Mouse (Mus musculus): ENCODE measurements around the gene Dgkz. TPM values are rescaled to one million over a fixed set of nuclear protein-coding genes. Genes with fewer than 3 reads are reported as not detected.

The Dgkz gene
- total RNA-seq, 1 experiment = 47.0 TPM

DNA sequence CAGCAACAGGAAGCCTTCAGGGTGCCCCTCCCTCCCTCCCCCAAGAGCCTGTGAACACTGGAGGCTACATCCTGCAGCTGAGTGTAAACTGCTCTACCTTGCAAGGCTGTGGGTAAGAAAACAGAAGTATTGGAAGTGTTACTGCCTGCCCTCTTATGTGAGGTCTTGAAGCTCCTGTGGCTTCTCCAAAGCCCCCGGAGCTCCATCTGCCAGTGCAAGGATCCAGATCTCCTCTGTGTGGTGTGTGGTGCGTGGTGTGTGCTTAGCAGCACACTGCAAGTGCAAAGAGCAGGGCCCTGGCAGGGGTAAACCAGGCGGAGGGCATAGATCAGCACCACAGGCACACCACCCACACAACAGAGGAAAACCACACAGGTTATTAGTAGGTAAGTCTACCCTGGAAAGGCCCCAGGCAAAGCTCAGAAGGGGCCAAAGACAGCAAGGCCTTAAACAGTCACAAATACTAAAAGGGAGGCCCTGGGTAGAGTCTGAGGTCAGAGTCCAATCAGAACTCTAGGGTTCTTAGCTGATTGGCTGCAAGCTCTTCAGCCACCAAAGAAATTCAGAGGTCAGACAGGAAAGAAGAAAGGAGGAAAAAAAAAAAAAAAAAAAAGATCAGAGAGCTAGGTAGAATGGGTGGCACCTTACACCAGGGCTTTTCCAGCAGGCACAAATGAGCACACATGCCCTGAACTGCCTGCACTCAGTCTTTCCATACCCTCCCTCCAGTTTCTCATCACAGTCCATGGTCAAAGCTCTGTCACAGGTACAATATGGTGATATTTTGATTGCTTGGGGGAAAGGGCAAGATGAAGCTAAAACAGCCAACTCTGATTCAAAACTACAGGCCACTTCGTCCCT is 13.5 kb downstream of the Dgkz start:
- H3K9ac ChIP-seq (ENCODE audit: insufficient read depth, low read depth, low read length, poor library complexity, severe bottlenecking) = peak overlapping the region; percentile 78; the same call in 1 of the 2 replicates
- peaks cover 5% of the 10 kb centered on the region; the same call in 1 of the 2 replicates for H3K36me3 ChIP-seq (ENCODE audit: control insufficient read depth, insufficient read depth, low read length, poor library complexity, severe bottlenecking)
- TF ChIP-seq HCFC1 (IDR thresholded peaks at IDR 0.05; ENCODE audit: borderline replicate concordance, insufficient read depth, low read length) (no peak), MAFK (IDR thresholded peaks at IDR 0.05; ENCODE audit: insufficient read depth, low read depth, low read length) (no peak), ZC3H11A (IDR thresholded peaks at IDR 0.05; ENCODE audit: borderline replicate concordance, low read depth, low read length) (no peak), CHD2 (IDR thresholded peaks at IDR 0.05; ENCODE audit: low read depth, low read length) (no peak), ZNF384 (IDR thresholded peaks at IDR 0.05; ENCODE audit: low read depth, low read length) (no peak)
- peaks cover 6 to 46% of the 10 kb centered on the region in 2 experiments; a peak in 3 of 4 replicates for H3K4me1 ChIP-seq (ENCODE audit: control insufficient read depth in 2 of 2, insufficient read depth in 2 of 2, low read length in 2 of 2, poor library complexity in 1 of 2)
- DNase-seq (ENCODE audit: low read depth, low spot score) = no peak
- no peaks in the 10 kb centered on the region for H3K9me3 ChIP-seq (ENCODE audit: control insufficient read depth, insufficient read depth, low read depth, low read length)
- in situ Hi-C loops (cut with MboI; ENCODE audit: low sequenced_read_pairs in 2 of 2, unreplicated experiment in 2 of 2) = loop anchor here in 1 of 2 experiments (10.0 kb wide), 1 partner anchor 473 kb away; the partner anchor contains the start of gene Cry2
- no peak overlapping the region for H3K27ac ChIP-seq (ENCODE audit: insufficient read depth, low read depth, low read length, poor library complexity, severe bottlenecking)
- H3K4me3 ChIP-seq (ENCODE audit: insufficient read depth in 1 of 2, low read depth in 1 of 2, low read length in 2 of 2, poor library complexity in 1 of 2, severe bottlenecking in 1 of 2) = peak overlapping the region; percentile 86; a peak in 3 of 4 replicates

DNA sequence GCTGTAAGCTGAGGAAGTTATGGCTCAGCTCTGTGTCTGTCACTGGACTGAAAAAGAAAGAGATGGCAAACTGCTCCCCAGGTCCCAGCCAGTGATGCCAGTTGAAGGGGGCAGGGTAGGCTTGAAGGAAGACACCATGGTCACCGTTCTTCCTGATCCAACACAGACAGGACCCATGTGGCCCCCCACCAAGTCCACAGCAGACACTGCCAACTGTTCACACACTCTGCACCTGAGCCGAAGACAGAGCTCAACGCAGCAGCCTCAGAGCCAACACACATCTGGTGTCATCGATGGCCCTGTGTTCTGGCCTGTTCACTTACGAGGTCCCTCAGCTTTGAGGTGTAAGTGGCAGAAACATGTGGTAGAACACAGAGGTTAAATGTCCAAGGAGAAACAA is 15.2 kb downstream of the Dgkz start:
- in situ Hi-C loops (cut with MboI; ENCODE audit: low sequenced_read_pairs in 2 of 2, unreplicated experiment in 2 of 2) = loop anchor here in 1 of 2 experiments (10.0 kb wide), 1 partner anchor 474 kb away; the partner anchor contains the start of gene Cry2

DNA sequence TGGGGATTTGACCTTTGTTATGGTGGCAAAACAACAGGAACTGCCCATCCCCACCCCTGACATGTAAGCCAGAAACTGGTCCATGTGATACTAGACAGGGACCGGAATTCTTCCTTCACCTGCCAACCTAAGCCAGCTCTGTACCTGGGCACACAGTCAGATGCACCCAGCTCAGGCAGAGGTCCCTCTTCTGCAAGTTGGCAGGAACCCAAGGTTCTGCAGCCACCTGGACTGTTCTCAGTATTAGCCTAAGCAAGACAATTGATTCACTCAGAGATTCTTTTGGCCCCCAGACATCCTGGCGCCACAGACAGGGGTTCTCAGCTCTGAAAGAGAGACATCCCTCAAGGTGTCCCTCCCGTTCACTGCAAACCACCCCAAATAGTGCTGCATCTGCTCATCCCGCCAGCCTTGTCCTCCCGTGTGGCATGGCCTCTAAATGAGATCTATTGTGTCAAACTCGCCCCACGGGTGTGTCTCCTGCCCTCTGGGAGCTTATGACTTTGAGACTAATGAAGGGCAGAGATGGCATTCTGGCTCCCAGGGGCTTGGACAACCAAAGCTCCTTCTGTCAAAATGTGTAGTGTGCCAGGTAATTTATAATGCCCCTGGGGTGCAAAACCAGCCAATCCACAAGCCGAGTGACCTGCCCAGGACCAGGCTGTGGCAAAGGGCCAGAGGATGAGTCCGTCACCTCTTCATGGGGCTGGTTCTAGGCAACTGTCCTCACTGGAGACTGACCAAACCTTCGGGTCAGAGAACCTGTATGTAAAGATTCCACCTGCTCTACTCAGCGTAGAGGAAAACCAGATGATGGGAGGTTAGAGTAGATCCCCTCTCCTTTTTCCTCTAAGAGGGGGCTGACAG is 15.9 kb downstream of the Dgkz start:
- Histone ChIP-seq H3K4me3 (ENCODE audit: insufficient read depth in 1 of 2, low read depth in 1 of 2, low read length in 2 of 2, poor library complexity in 1 of 2, severe bottlenecking in 1 of 2) (no peak overlapping the region), H3K36me3 (ENCODE audit: control insufficient read depth, insufficient read depth, low read length, poor library complexity, severe bottlenecking) (peaks cover 5% of the 10 kb centered on the region; the same call in 1 of the 2 replicates), H3K27ac (ENCODE audit: insufficient read depth, low read depth, low read length, poor library complexity, severe bottlenecking) (no peak overlapping the region), H3K9me3 (ENCODE audit: control insufficient read depth, insufficient read depth, low read depth, low read length) (no peaks in the 10 kb centered on the region), H3K9ac (ENCODE audit: insufficient read depth, low read depth, low read length, poor library complexity, severe bottlenecking) (no peak overlapping the region), H3K4me1 (ENCODE audit: control insufficient read depth in 2 of 2, insufficient read depth in 2 of 2, low read length in 2 of 2, poor library complexity in 1 of 2) (peaks cover 8 to 42% of the 10 kb centered on the region in 2 experiments; a peak in 3 of 4 replicates)
- TF ChIP-seq ZC3H11A (IDR thresholded peaks at IDR 0.05; ENCODE audit: borderline replicate concordance, low read depth, low read length) = no peak
- TF ChIP-seq MAFK (IDR thresholded peaks at IDR 0.05; ENCODE audit: insufficient read depth, low read depth, low read length) = no peak
- no peak for TF ChIP-seq CHD2 (IDR thresholded peaks at IDR 0.05; ENCODE audit: low read depth, low read length)
- TF ChIP-seq ZNF384 (IDR thresholded peaks at IDR 0.05; ENCODE audit: low read depth, low read length) = no peak
- TF ChIP-seq HCFC1 (IDR thresholded peaks at IDR 0.05; ENCODE audit: borderline replicate concordance, insufficient read depth, low read length) = no peak
- in situ Hi-C loops (cut with MboI; ENCODE audit: low sequenced_read_pairs in 2 of 2, unreplicated experiment in 2 of 2) = loop anchor here in 1 of 2 experiments (10.0 kb wide), 1 partner anchor 475 kb away; the partner anchor contains the start of gene Cry2
- DNase-seq (ENCODE audit: low read depth, low spot score) = no peak

More for the DNA sequence above, 15.2 kb downstream of the Dgkz start:
- peaks cover 6 to 45% of the 10 kb centered on the region in 2 experiments; a peak in 3 of 4 replicates for H3K4me1 ChIP-seq (ENCODE audit: control insufficient read depth in 2 of 2, insufficient read depth in 2 of 2, low read length in 2 of 2, poor library complexity in 1 of 2)
- no peak for TF ChIP-seq ZNF384 (IDR thresholded peaks at IDR 0.05; ENCODE audit: low read depth, low read length)
- TF ChIP-seq ZC3H11A (IDR thresholded peaks at IDR 0.05; ENCODE audit: borderline replicate concordance, low read depth, low read length) = no peak
- TF ChIP-seq HCFC1 (IDR thresholded peaks at IDR 0.05; ENCODE audit: borderline replicate concordance, insufficient read depth, low read length) = no peak
- no peak for TF ChIP-seq MAFK (IDR thresholded peaks at IDR 0.05; ENCODE audit: insufficient read depth, low read depth, low read length)
- TF ChIP-seq CHD2 (IDR thresholded peaks at IDR 0.05; ENCODE audit: low read depth, low read length) = no peak
- H3K9ac ChIP-seq (ENCODE audit: insufficient read depth, low read depth, low read length, poor library complexity, severe bottlenecking) = no peak overlapping the region
- no peak for DNase-seq (ENCODE audit: low read depth, low spot score)
- no peaks in the 10 kb centered on the region for H3K9me3 ChIP-seq (ENCODE audit: control insufficient read depth, insufficient read depth, low read depth, low read length)
- no peak overlapping the region for H3K4me3 ChIP-seq (ENCODE audit: insufficient read depth in 1 of 2, low read depth in 1 of 2, low read length in 2 of 2, poor library complexity in 1 of 2, severe bottlenecking in 1 of 2)
- peaks cover 5% of the 10 kb centered on the region; the same call in 1 of the 2 replicates for H3K36me3 ChIP-seq (ENCODE audit: control insufficient read depth, insufficient read depth, low read length, poor library complexity, severe bottlenecking)
- H3K27ac ChIP-seq (ENCODE audit: insufficient read depth, low read depth, low read length, poor library complexity, severe bottlenecking) = no peak overlapping the region

Measured in ES-E14 (cell line).